Mouse (Mus musculus): ENCODE results near the gene Sec61a2.

Gene Sec61a2

DNA sequence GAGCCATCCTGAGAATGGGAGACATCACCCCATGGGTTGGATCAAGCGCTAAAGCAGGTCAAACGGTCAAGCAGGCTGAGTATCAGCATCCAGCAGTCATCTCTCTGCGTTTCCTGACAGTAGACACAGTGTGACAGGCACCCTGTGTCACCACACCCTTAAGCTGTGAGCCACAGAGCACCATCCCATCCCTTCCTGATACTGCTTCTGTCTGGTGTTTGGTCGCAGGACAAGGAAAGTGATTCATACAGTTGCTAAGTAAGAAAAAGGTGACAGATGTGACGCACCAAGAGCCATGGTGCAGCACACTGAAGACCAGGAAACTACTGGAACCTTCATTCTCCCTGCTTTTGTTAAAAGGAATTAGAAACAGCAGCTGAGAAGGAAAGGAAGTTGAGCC lies 6.4 kb downstream of the Sec61a2 start:
- no peak for DNase-seq (ENCODE audit: low spot score)

DNA sequence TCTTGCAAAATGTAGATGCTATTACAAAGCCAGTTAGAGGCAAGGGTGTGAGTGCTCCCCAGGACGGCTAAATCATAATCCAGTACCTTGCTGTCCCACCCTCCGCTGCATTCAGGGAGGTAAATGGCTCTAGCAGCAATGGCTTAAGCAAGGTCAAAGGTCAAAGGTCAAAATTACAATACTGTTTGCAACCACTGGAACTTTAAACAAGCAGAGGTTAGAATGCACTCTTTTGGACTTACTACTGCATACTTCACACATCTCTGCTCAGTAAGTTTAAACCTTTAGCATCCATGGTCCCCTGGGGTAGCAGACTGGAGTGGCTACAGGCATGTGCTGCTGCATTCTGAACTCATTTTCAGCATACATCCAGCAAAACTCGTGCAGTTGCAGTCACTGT lies 17.8 kb downstream of the Sec61a2 start:
- no peak for DNase-seq (ENCODE audit: low spot score)

DNA sequence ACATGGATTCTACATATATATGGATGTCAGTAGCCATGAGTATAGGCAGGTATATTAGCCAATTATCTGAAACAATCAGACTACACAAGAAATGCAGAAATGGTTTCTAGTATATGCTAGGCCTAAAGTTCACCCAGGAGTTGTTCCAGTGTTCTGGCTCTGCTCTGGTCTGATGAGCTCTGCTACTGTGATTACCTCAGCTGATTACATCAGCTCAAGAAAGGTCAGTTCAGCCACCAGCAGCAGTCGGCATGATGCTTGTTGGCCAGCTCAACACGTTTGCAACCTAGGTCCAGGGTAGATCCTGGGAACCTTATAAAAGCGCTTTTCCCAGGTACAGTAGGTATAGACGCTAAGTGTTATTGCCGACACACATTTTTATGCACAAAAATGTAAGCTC lies 25.5 kb downstream of the Sec61a2 start:
- peak; percentile 24 for DNase-seq (ENCODE audit: low spot score)

DNA sequence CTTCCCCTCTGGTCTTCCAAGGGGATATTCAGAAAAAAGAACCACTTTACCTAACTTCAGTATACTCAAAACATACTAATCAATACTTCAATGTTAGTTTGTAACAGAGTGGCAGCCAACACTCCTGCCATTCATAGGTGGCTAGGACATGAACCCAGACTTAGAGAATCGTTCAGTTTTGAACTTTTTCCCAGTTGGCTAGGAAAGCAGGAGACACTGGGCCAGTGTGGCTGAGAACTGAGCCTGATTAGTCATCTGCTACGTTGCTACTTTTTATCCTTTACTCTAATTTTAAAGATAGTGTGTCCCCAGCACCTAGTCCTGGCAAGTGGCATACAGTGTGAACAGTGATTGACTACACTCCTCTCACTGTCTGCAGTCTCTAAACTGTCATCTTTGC lies 27.6 kb downstream of the Sec61a2 start:
- DNase-seq (ENCODE audit: low spot score) = peak; percentile 72

DNA sequence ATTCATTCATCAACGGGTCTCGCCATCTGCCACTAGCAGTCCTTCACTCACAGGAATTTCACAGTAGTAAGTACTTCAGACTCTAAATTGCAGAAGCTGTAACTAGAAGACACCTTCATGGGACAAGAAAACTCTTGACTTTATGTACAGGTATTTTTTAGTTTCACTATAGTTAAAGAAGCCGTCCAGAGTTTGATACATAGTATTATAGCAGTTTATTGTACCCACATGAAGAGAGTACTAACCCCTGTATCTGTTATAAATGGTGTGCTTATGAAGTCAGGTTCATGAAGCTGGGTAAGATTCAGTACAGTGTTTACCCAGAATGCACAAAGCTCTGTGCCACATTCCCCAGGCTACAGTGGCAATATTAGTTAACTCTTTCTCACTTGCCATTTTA lies 32.4 kb downstream of the Sec61a2 start, which contains the start of gene Gm13199:
TSS of gene Gm13199 (minus strand) at position 101 of the 400 bp plus-strand sequence.
- DNase-seq (ENCODE audit: low spot score) = no peak

DNA sequence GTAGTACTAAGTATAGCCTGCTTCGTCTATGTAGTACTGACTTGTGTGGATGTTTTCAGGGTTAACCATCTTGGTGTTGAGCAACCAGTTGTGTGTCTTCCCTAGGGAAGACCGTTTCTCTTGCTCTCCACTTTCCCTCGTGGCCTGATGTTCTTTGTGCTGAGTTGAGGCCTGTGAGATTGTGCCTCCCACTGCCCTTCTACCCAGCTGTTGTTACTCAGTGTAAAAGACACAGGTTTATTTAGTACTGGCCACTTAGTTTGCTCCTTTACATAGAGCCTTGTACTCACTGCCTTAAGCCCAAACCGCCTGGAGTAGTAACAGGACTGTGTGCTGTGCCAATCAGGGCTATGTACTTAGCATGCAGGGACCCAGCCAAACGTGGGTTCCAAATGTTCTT lies 43.4 kb downstream of the Sec61a2 start:
- DNase-seq (ENCODE audit: low spot score) = peak; percentile 79

DNA sequence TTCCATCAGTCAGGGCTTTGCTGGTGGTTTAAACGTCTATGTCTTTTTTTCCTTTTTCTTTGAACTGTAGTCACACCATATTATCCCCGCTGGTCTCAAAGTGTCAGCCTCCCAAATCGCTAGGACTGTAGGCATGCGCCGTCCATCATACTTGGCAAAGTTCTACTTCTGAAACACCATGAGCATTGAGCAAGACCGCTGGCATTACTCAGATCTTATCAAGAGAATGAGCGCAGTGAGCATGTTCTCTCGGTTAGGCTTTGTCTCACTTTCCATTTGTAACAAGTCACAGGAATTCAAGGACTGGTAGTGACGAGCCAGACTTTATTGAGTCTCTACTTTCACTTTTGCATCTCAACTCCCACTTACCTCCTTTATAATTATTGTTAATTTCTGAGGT lies 44.1 kb downstream of the Sec61a2 start:
- peak; percentile 72 for DNase-seq (ENCODE audit: low spot score)

DNA sequence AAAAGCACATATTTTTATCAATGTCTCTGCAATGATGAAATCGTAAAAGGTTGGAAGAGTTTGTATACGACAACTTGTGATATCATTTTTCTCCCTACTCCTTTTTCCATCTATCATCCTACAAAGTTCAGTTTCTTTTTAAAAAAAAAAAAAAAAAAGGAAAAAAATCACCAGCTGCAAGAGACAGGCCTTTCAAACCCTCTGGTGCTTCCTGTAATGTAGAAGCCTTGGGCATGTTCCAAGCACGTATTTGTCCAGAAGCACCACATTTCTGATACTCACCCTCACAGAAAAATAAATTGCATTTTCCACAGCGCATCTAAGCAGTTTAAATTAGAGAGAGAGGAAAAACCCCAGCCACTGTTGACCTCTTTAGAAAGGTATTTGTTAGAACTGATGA lies 49.4 kb downstream of the Sec61a2 start:
- peak; percentile 30 for DNase-seq (ENCODE audit: low spot score)

- peak; percentile 93 for DNase-seq (ENCODE audit: low spot score)
These were observed 50.2 kb downstream of the Sec61a2 start, which contains the start of the genes Nudt5 and Cdc123 for GRCm38 (mm10) chr2:5844873-5845631. Nudt5 (plus strand) TSS chr2:5845019. Cdc123 (minus strand) TSS chr2:5845164.

DNA sequence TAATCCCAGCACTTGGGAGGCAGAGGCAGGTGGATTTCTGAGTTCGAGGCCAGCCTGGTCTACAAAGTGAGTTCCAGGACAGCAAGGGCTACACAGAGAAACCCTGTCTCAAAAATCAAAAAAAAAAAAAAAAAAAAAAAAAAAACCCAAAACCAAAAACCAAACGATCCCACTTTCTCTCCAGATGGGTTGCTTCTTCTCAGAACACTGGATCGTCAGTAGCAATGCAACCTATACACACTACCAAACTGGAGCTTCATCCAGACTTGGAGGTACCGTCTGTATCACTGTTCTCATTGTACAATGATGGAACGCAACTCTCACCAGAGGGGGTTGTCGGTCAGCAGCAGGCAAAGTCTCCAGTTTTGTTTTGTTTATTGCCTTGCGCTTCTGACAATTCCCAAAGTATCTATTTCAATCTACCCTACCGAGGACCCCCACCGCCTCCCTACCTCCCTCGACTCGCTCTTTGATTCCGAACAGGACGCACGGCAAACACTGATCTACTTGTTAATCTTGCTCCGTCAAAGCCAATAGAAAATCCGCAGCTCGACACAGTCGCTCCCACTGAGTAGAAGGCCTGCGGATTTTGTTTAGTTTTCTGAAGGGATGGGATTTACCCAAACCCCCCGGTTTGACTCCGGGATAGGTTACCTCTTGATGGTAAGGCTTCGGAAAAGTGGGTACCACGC lies 50.9 kb downstream of the Sec61a2 start:
- no peak for DNase-seq (ENCODE audit: low spot score)

GRCm38 (mm10) chr2:5840815-5841214 lies 54.4 kb downstream of the Sec61a2 start:
- DNase-seq (ENCODE audit: low spot score) = no peak

DNA sequence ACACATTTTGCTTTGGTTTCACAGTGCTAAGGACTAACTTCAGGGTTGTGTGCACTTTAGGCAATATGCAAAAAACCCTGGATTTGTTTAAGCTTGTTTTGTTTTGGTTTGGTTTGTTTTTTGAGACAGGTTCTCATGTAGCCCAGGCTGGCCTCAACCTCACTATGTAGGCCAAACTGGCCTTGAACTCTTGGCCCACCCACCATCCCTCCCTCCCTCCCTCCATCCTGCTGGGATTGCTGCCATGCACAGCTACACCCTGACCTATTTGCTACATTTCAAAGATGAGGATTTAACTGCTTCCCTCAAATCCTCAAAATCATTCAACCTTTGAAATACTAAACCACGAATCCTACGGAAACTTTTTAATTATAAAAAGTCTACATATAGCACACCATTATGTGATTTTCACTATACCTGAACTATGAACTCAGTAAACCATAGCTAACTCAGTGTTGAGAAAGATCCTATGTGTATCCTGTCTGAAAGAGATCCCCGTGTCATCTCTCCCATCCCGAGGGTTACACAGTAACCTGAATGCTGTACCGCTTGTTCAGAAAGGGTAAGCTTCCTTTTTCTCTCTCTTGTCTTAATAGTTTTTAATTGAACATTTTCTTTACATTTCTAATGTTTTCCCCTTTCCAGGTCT lies 69.8 kb downstream of the Sec61a2 start:
- DNase-seq (ENCODE audit: low spot score) = peak; percentile 29

- DNase-seq (ENCODE audit: low spot score) = no peak
These were observed 70.5 kb downstream of the Sec61a2 start for GRCm38 (mm10) chr2:5824685-5825084.

GRCm38 (mm10) chr2:5824213-5824612 lies 71.0 kb downstream of the Sec61a2 start:
- peak; percentile 33 for DNase-seq (ENCODE audit: low spot score)

GRCm38 (mm10) chr2:5822449-5822848 lies 72.8 kb downstream of the Sec61a2 start:
- no peak for DNase-seq (ENCODE audit: low spot score)

DNA sequence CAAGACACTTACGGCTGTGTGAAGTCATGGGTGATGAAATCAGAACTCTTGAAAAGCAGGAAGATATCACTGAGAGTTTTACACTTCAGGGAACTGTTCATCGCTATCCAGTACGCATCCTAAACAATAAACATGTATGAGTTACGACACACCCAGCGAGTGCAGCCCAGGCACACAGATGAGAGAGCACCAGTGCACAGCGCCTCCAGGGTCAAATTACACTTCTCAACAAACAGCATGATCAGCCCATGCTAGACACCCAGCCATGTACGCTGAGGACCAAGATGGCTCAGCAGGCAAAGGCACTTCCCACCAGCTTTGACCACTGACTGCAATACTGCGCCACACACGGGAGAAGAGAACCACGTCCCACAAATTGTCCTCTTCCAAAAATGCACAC lies 74.0 kb downstream of the Sec61a2 start:
- DNase-seq (ENCODE audit: low spot score) = no peak
